Mouse (Mus musculus) megakaryocyte, embryonic 14.5 days (primary cell): ENCODE data around the gene Rab8b.

Source experiments
- FLI1 ChIP-seq: IDR thresholded peaks from 2 replicates; pipeline ENCODE4 v1.6.1; 2012; ENCODE audit warnings: low read length, inconsistent platforms, mixed read lengths
- GATA1 ChIP-seq: IDR thresholded peaks from 3 replicates; pipeline ENCODE4 v1.6.1; 2012; ENCODE audit warnings: mixed read lengths, low read length, inconsistent platforms, borderline replicate concordance

- TF ChIP-seq GATA1 (no peak), FLI1 (no peak)
Measured at GRCm38 (mm10) chr9:66895995-66896394, 23.5 kb downstream of the Rab8b start.
